Mouse (Mus musculus): Measurements from ENCODE around the gene Gin1. TPM values are rescaled to one million over a fixed set of nuclear protein-coding genes. Genes with fewer than 3 reads are reported as not detected.
"Not testable (repeated sequence)": the region's sequence is repeated elsewhere in the genome, so short reads cannot be mapped to it uniquely, and the experiment has no call there.

The Gin1 gene
- polyA plus RNA-seq, 1 experiment = 8.7 TPM

DNA sequence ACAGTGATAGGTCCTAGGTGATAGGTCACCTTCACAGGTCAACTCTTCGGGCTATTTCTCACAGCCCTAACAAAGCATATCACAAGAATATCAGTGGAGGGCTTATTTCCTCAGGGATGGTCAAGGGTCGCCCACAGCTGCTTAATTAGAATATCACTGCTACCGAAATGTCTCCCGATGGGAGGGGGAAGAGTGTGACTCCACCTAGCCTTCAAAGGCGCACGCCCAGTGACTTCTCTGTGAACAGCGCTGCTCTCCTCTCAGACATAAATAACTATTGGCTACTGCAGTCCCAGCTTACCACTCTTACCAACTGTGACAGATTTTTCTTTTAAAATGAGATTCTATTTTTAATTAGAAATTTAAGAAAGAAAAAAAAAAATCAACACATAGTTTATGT, 9.4 kb upstream of the Gin1 start:
- TF ChIP-seq POLR2A (IDR thresholded peaks at IDR 0.05; ENCODE audit: low read depth, low read length) (no peak), CTCF (IDR thresholded peaks at IDR 0.05; ENCODE audit: borderline replicate concordance, insufficient read depth, low read length) (no peak)
- no peaks in the 10 kb centered on the region for H3K4me1 ChIP-seq (ENCODE audit: control insufficient read depth, insufficient read depth, low read length)
- no peak overlapping the region for H3K27ac ChIP-seq (ENCODE audit: insufficient read depth, low read length)
- H3K4me3 ChIP-seq (ENCODE audit: insufficient read depth, low read length) = no peak overlapping the region

GRCm38 (mm10) chr1:97761477-97761876, 8.5 kb upstream of the Gin1 start:
- H3K4me3 ChIP-seq (ENCODE audit: insufficient read depth, low read length) = no peak overlapping the region
- H3K27ac ChIP-seq (ENCODE audit: insufficient read depth, low read length) = no peak overlapping the region
- no peaks in the 10 kb centered on the region for H3K4me1 ChIP-seq (ENCODE audit: control insufficient read depth, insufficient read depth, low read length)
- TF ChIP-seq CTCF (IDR thresholded peaks at IDR 0.05; ENCODE audit: borderline replicate concordance, insufficient read depth, low read length) = no peak
- TF ChIP-seq POLR2A (IDR thresholded peaks at IDR 0.05; ENCODE audit: low read depth, low read length) = no peak

- H3K4me1 ChIP-seq (ENCODE audit: control insufficient read depth, insufficient read depth, low read length); H3K27ac ChIP-seq (ENCODE audit: insufficient read depth, low read length); H3K4me3 ChIP-seq (ENCODE audit: insufficient read depth, low read length): not testable (repeated sequence)
Measured at GRCm38 (mm10) chr1:97765712-97766111, 4.3 kb upstream of the Gin1 start.

DNA sequence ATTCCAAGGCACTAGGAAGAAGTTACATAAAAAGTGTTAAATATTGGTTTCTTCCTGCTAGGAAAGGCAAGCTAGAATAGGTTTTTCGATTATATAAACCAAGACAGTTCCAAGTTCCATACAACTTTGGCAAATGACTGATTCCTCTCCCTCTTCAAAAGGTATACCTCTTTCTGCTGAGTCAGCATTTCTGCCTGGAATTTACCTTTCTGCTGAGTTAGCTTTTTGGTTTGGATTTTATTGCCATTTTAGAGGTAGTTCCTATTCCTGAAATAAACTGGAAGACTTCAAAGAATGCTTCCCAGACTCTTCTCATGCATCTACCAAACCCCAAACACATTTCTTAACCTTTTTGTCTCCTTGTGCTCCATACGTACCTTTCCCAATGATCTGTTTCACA, 1.9 kb upstream of the Gin1 start:
- H3K27ac ChIP-seq (ENCODE audit: insufficient read depth, low read length) = no peak overlapping the region
- 0 out of 2 replicates have a peak overlapping the region, but pooled peaks have one; percentile 6 for H3K4me3 ChIP-seq (ENCODE audit: insufficient read depth, low read length)
- TF ChIP-seq CTCF (IDR thresholded peaks at IDR 0.05; ENCODE audit: borderline replicate concordance, insufficient read depth, low read length) = no peak
- no peak for TF ChIP-seq POLR2A (IDR thresholded peaks at IDR 0.05; ENCODE audit: low read depth, low read length)
- H3K4me1 ChIP-seq (ENCODE audit: control insufficient read depth, insufficient read depth, low read length) = no peaks in the 10 kb centered on the region

DNA sequence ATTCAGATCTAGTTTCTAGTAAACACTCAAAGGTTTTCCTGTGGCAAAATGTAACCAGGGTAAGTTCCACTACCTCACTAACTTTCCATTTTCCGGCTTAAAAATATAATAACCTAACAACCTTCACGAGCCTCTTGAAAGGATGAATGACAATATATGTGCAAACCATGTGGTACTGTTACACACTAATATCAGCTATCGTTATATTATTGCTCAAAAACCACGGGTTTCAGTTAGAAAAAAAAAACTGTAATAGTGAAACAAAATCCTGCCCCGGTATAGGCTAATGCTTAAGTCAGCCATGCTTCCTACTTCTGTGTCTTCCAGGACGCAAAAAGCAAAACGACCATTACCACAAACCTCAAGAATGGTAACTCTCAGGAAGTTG, 1.1 kb upstream of the Gin1 start:
- no peaks in the 10 kb centered on the region for H3K4me1 ChIP-seq (ENCODE audit: control insufficient read depth, insufficient read depth, low read length)
- no peak overlapping the region for H3K27ac ChIP-seq (ENCODE audit: insufficient read depth, low read length)
- peak overlapping the region; percentile 86 for H3K4me3 ChIP-seq (ENCODE audit: insufficient read depth, low read length)
- TF ChIP-seq CTCF (IDR thresholded peaks at IDR 0.05; ENCODE audit: borderline replicate concordance, insufficient read depth, low read length) = no peak
- no peak for TF ChIP-seq POLR2A (IDR thresholded peaks at IDR 0.05; ENCODE audit: low read depth, low read length)

- no peaks in the 10 kb centered on the region for H3K4me1 ChIP-seq (ENCODE audit: control insufficient read depth, insufficient read depth, low read length)
- no peak overlapping the region for H3K27ac ChIP-seq (ENCODE audit: insufficient read depth, low read length)
- peak overlapping the region; percentile 86 for H3K4me3 ChIP-seq (ENCODE audit: insufficient read depth, low read length)
- TF ChIP-seq POLR2A (IDR thresholded peaks at IDR 0.05; ENCODE audit: low read depth, low read length) = peak; percentile 39; the same call in 1 of the 2 replicates
- TF ChIP-seq CTCF (IDR thresholded peaks at IDR 0.05; ENCODE audit: borderline replicate concordance, insufficient read depth, low read length) = no peak
Measured at GRCm38 (mm10) chr1:97769294-97769903, 573 bp upstream of the Gin1 start.

DNA sequence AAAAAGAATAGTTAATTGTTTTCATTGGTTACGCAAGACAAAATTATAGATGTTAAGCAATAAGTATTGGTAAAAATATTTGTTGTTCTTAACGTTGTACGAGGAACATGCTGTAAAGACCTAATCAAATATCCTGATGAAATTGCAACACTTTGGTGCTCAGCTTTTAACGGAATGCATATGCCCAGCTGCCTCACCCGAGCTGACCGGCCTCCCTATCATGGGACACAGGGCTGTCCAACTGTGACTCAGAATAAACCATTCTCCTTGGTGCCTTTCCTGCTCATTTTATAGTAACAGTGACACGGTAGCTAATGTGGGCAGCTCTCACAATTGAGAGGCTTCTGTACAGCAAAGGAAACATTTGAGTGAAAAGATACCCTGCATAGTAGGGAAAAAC, 1.1 kb downstream of the Gin1 start:
- TF ChIP-seq CTCF (IDR thresholded peaks at IDR 0.05; ENCODE audit: borderline replicate concordance, insufficient read depth, low read length) (no peak), POLR2A (IDR thresholded peaks at IDR 0.05; ENCODE audit: low read depth, low read length) (no peak)
- no peak overlapping the region for H3K27ac ChIP-seq (ENCODE audit: insufficient read depth, low read length)
- no peaks in the 10 kb centered on the region for H3K4me1 ChIP-seq (ENCODE audit: control insufficient read depth, insufficient read depth, low read length)
- 0 out of 2 replicates have a peak overlapping the region, but pooled peaks have one; percentile 6 for H3K4me3 ChIP-seq (ENCODE audit: insufficient read depth, low read length)

GRCm38 (mm10) chr1:97771727-97772126, 1.8 kb downstream of the Gin1 start:
- no peak overlapping the region for H3K4me3 ChIP-seq (ENCODE audit: insufficient read depth, low read length)
- no peaks in the 10 kb centered on the region for H3K4me1 ChIP-seq (ENCODE audit: control insufficient read depth, insufficient read depth, low read length)
- TF ChIP-seq CTCF (IDR thresholded peaks at IDR 0.05; ENCODE audit: borderline replicate concordance, insufficient read depth, low read length) (no peak), POLR2A (IDR thresholded peaks at IDR 0.05; ENCODE audit: low read depth, low read length) (no peak)
- H3K27ac ChIP-seq (ENCODE audit: insufficient read depth, low read length) = no peak overlapping the region

DNA sequence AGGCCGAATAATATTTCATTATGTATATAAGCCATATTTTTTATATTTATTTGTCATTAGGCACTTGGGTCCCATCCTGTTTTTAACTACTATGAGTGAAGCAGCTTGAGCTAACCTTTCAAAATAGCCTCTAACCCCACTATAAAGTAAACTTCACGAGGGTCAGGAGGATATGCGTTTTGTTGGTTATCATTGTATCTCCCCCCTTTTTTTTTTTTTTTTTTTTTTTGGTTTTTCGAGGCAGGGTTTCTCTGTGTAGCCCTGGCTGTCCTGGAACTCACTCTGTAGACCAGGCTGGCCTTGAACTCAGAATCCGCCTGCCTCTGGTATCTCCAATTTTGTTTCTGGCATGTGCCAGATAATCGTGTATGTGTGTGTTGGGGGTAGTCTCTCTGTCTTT, 3.4 kb downstream of the Gin1 start:
- H3K4me3 ChIP-seq (ENCODE audit: insufficient read depth, low read length) = no peak overlapping the region
- H3K4me1 ChIP-seq (ENCODE audit: control insufficient read depth, insufficient read depth, low read length) = no peaks in the 10 kb centered on the region
- no peak for TF ChIP-seq POLR2A (IDR thresholded peaks at IDR 0.05; ENCODE audit: low read depth, low read length)
- no peak for TF ChIP-seq CTCF (IDR thresholded peaks at IDR 0.05; ENCODE audit: borderline replicate concordance, insufficient read depth, low read length)
- H3K27ac ChIP-seq (ENCODE audit: insufficient read depth, low read length) = no peak overlapping the region

- H3K27ac ChIP-seq (ENCODE audit: insufficient read depth, low read length) = no peak overlapping the region
- no peak overlapping the region for H3K4me3 ChIP-seq (ENCODE audit: insufficient read depth, low read length)
- TF ChIP-seq CTCF (IDR thresholded peaks at IDR 0.05; ENCODE audit: borderline replicate concordance, insufficient read depth, low read length) (no peak), POLR2A (IDR thresholded peaks at IDR 0.05; ENCODE audit: low read depth, low read length) (no peak)
Measured at GRCm38 (mm10) chr1:97773973-97774372, 4.0 kb downstream of the Gin1 start.

GRCm38 (mm10) chr1:97781674-97782073, 11.7 kb downstream of the Gin1 start:
- TF ChIP-seq POLR2A (IDR thresholded peaks at IDR 0.05; ENCODE audit: low read depth, low read length) (no peak), CTCF (IDR thresholded peaks at IDR 0.05; ENCODE audit: borderline replicate concordance, insufficient read depth, low read length) (no peak)
- H3K27ac ChIP-seq (ENCODE audit: insufficient read depth, low read length) = no peak overlapping the region

More at GRCm38 (mm10) chr1:97773973-97774372, 4.0 kb downstream of the Gin1 start:
- H3K4me1 ChIP-seq (ENCODE audit: control insufficient read depth, insufficient read depth, low read length) = no peaks in the 10 kb centered on the region

More at GRCm38 (mm10) chr1:97781674-97782073, 11.7 kb downstream of the Gin1 start:
- Histone ChIP-seq H3K4me1 (ENCODE audit: control insufficient read depth, insufficient read depth, low read length) (no peaks in the 10 kb centered on the region), H3K4me3 (ENCODE audit: insufficient read depth, low read length) (no peak overlapping the region)

Data from embryonic fibroblast, embryonic 13.5 days (primary cell).